Mouse (Mus musculus) hematopoietic stem cell, adult 5-6 weeks (primary cell): ENCODE data around the gene Phykpl. TPM values are rescaled to one million over a fixed set of nuclear protein-coding genes. Genes with fewer than 3 reads are reported as not detected.

Experiments
- ATAC-seq, 2 experiments: fragments of 125-278 bp in 1 of 2; replicated peaks in 1 of 2; 2 replicates each; pipeline ENCODE4 v1.8.0; 2016 to 2017; ENCODE audit warnings: inconsistent platforms in 2 of 2, mild to moderate bottlenecking in 2 of 2, moderate number of reproducible peaks in 2 of 2, low read depth in 1 of 2, moderate TSS enrichment in 1 of 2; ENCODE audit not compliant: low FRiP score in 2 of 2, poor library complexity in 2 of 2, severe bottlenecking in 2 of 2, insufficient read depth in 1 of 2, low TSS enrichment in 1 of 2
- total RNA-seq: library from RNA; stranded (forward); fragments of 172-1452, 232-1000 nt; gene quantifications from 2 replicates; pipeline ENCODE4 v1.2.3, GENCODE M21; 2017

Phykpl gene
- total RNA-seq, 1 experiment from 2014 or later, result 13.7 TPM

DNA sequence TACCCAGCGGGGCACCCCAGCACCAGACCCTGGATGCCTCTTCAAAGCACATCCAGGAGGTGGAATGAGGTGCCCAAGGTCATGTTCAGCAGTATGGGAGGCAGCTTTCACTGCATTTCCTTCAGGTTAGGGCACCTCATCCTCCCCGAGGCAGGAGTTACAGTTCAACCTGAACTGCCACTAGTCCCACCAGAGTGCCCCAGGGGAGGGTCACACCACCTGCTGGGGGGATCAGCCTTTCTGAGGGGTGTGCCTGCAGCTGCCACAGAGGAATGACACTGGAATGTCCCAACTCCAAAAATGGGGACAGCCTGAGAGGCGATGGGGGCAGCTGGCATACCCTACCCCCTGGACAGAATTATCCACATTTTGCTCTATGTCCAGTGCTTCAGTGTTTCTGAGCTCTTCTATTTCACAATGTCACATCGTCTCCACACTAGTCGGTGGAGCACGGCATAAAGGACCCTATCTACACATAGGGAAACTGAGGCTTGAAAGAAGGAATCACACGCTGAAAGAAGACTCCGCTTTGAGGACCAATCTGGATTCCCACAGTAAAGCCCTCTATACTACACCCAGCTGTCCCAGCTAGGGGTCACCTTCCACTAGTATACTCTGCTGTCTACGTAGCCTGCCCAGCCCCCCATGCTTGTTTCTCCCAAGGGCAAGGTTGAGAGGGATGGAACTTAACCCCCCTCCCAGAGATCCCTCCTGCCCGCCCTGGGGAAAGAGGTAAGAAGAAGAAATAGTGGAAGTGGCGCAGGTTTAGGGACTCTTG lies 64.7 kb downstream of the Phykpl start:
- no peak for ATAC-seq

DNA sequence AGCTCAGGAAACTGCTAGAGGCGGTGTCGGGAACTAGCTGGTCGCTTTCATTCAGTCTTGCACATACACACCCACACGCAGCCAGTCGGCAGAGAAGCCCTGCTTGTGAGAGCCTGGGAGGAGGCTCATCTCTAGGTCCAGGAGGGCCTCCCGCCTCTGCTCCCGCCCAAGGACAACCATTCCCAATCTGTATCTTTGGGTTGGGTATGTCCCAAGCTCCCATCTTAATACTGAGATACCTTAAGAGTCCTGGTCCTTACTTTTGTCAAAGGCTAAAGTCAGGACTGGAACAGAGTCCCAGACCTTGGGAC lies 65.3 kb downstream of the Phykpl start:
- ATAC-seq, result no peak

DNA sequence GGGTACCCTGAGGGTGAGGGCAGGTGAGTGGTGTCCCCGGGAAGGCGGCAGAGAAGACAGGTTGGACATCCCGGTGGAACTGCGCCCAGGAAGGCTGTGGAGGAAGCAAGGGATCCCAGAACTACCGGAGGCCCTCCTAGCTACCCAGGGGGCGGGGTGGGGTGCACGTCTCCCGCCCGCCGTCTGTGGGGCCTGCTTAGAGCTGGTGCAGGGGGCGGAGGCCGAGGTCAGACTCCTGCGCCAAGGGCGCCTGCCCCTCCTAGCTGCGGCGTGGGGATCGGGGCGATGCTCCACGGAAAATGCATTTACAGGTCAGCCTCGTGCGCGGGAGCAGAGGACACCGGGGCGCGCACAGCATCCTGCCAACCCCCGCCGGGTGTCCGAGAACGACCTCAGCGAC lies 65.7 kb downstream of the Phykpl start:
- peak in 1 of 2 experiments; percentile 9; a peak in 2 of 4 replicates for ATAC-seq

DNA sequence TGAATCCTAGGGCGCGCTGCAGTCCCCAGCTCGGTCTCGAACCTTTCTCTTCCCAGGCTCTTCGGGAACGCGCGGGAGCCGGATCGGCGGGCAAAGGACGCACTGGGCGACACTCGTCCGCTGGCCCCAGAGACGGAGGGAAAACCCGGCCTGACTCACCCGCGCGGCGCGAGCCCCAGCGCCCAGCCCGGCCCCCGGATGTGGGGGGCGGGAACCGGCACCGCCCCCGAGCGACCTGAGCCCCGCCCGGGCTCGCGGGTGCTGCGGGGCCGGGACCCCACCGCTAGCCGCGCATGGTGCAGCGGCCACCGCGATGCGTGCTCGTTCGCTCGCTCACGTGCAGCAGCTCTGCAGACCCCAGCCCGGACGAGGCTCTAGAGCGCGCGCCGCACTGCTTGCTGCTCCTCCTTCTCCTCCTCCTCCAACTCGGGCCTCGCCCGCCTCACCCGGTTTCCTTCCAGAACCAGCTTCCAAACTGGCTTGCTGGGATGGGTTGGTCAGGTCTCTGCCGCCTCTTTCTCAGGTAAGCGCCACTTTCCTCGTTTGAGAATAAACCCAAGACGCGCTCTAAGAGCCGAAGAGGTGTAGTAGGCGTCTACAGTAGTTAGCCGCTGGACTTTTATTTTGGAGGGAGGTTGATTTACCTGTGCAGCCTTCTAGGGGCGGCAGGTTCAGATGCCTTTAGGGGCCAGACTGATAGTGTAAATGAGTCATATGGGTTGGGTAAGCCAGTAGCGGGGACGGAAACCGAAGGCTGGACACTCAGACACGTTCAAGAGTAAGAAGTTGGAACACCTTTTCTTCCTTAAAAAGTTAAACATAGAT lies 66.3 kb downstream of the Phykpl start, which contains the start of the genes N4bp3 and D930048N14Rik:
TSS of gene N4bp3 (minus strand) at position 152 of the 825 bp plus-strand sequence.
TSS of gene D930048N14Rik (plus strand) at position 264 of the 825 bp plus-strand sequence.
- ATAC-seq, result peak in 1 of 2 experiments; percentile 34; a peak in 2 of 4 replicates

DNA sequence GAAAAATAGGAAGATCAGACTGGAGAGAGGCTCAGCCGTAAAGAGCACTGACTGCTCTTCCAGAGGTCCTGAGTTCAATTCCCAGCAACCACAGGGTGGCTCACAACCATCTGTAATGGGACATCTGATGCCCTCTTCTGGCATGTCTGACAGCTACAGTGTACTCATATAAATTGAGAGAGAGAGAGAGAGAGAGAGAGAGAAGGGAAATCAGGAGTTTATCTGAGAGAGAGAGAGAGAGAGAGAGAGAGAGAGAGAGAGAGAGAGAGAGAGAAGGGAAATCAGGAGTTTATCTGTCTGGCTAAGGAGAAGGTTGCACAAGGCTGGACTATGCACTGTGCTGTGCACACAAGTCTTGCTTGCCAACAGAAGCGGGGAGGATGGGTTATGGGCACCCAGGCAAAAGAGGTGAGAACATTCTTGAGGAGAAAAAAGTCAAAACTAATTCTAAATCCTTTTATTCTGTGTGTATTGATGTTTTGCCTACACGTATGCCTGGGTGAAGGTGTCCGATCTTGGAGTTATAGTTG lies 68.4 kb downstream of the Phykpl start:
- ATAC-seq, result no peak

DNA sequence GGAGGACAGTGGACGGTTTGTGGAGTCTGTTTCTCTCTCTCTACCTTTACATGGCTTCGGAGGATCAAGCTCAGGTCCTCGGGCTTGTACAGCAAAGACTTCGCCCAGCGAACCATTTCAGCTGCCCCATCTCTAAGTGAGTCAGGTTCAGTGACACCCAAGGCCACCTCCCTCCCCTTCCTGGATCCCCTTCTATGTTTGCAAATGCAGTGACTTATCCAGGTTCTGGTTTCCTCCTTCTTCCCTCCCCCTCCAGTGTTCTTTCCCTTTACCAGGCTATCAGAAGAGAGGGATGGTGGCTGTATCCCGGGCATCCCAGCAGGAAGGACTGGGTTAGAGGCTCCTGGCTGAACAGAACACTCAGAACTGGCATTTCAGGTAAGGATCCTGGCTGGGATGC lies 69.2 kb downstream of the Phykpl start:
- ATAC-seq, result no peak

Other genes starting within 250 kb of the Phykpl start
- 761 and 1,232 TPM in 2 replicates for gene Hnrnpab, start 22.1 kb downstream of the Phykpl start, total RNA-seq
- gene Nhp2, start 35.0 kb downstream of the Phykpl start, total RNA-seq, result 64.8 and 83.2 TPM in 2 replicates
- 15.6 and 27.8 TPM in 2 replicates for gene Rmnd5b, start 51.1 kb downstream of the Phykpl start, total RNA-seq
- gene N4bp3, start 66.1 kb downstream of the Phykpl start, total RNA-seq, result 5.7 and 8.4 TPM in 2 replicates
- gene D930048N14Rik, start 66.2 kb downstream of the Phykpl start, total RNA-seq, result 0.25 TPM in 1 of 2 replicates, not detected in the other
- 18.0 and 18.5 TPM in 2 replicates for gene 0610009B22Rik, start 104.1 kb downstream of the Phykpl start, total RNA-seq
- 7.1 and 8.4 TPM in 2 replicates for gene Sec24a, start 178.9 kb downstream of the Phykpl start, total RNA-seq
- gene Sar1b, start 178.9 kb downstream of the Phykpl start, total RNA-seq, result 35.1 and 50.3 TPM in 2 replicates